Mouse (Mus musculus) layer of hippocampus, adult 2 months (tissue): ENCODE measurements around the gene Gm26938. TPM values are rescaled to one million over a fixed set of nuclear protein-coding genes. Genes with fewer than 3 reads are reported as not detected.

Experiments used
- DNase-seq, 2 experiments: peaks; one replicate each; pipeline ENCODE4 v3.0.0; 2022; ENCODE audit warnings: low spot score in 2 of 2
- H3K27ac ChIP-seq: fragments of 200-600 bp; 2 replicates; pipeline ENCODE4 v1.8.1; 2022
- H3K4me3 ChIP-seq: fragments of 200-600 bp; 2 replicates; pipeline ENCODE4 v1.8.1; 2022; ENCODE audit warnings: mild to moderate bottlenecking
- CTCF ChIP-seq: fragments of 200-600 bp; conservative IDR thresholded peaks from 2 replicates; pipeline ENCODE4 v1.8.1; 2022; ENCODE audit warnings: antibody characterized with exemption, mild to moderate bottlenecking, moderate library complexity
- total RNA-seq, 2 experiments: library from RNA; stranded (reverse); gene quantifications; 2 replicates each; pipeline ENCODE4 v1.2.3; 2021

The Gm26938 gene
- total RNA-seq, 2 experiments from 2014 or later = not detected

- Histone ChIP-seq H3K4me3 (no peak overlapping the region), H3K27ac (no peak overlapping the region)
- TF ChIP-seq CTCF = no peak
- no peak for DNase-seq
Observed at GRCm38 (mm10) chr5:139811677-139812397, 14.4 kb downstream of the Gm26938 start.

GRCm38 (mm10) chr5:139809397-139809796, 16.8 kb downstream of the Gm26938 start:
- no peak for DNase-seq
- peak; percentile 52 for TF ChIP-seq CTCF
- Histone ChIP-seq H3K4me3 (no peak overlapping the region), H3K27ac (no peak overlapping the region)

- no peak overlapping the region for H3K27ac ChIP-seq
- no peak overlapping the region for H3K4me3 ChIP-seq
- no peak for DNase-seq
- no peak for TF ChIP-seq CTCF
Observed at GRCm38 (mm10) chr5:139805924-139806323, 20.3 kb downstream of the Gm26938 start.

GRCm38 (mm10) chr5:139804573-139805111, 21.6 kb downstream of the Gm26938 start:
- no peak overlapping the region for H3K4me3 ChIP-seq
- no peak for TF ChIP-seq CTCF
- H3K27ac ChIP-seq = no peak overlapping the region
- DNase-seq = no peak

- Histone ChIP-seq H3K27ac (no peak overlapping the region), H3K4me3 (no peak overlapping the region)
- TF ChIP-seq CTCF = no peak
- DNase-seq = no peak
Observed at GRCm38 (mm10) chr5:139804107-139804551, 22.1 kb downstream of the Gm26938 start.

GRCm38 (mm10) chr5:139803601-139804102, 22.6 kb downstream of the Gm26938 start:
- Histone ChIP-seq H3K4me3 (no peak overlapping the region), H3K27ac (no peak overlapping the region)
- DNase-seq = no peak
- TF ChIP-seq CTCF = peak; percentile 58

GRCm38 (mm10) chr5:139803165-139803564, 23.0 kb downstream of the Gm26938 start:
- DNase-seq = no peak
- TF ChIP-seq CTCF = no peak
- no peak overlapping the region for H3K27ac ChIP-seq
- no peak overlapping the region for H3K4me3 ChIP-seq

GRCm38 (mm10) chr5:139801880-139802279, 24.3 kb downstream of the Gm26938 start:
- no peak for DNase-seq
- TF ChIP-seq CTCF = no peak
- no peak overlapping the region for H3K4me3 ChIP-seq

GRCm38 (mm10) chr5:139801231-139801630, 25.0 kb downstream of the Gm26938 start:
- TF ChIP-seq CTCF = no peak
- Histone ChIP-seq H3K4me3 (no peak overlapping the region), H3K27ac (no peak overlapping the region)
- no peak for DNase-seq

More at GRCm38 (mm10) chr5:139801880-139802279, 24.3 kb downstream of the Gm26938 start:
- H3K27ac ChIP-seq = no peak overlapping the region

- Histone ChIP-seq H3K27ac (no peak overlapping the region), H3K4me3 (no peak overlapping the region)
- no peak for DNase-seq
- TF ChIP-seq CTCF = no peak
Observed at GRCm38 (mm10) chr5:139799801-139800590, 26.2 kb downstream of the Gm26938 start.

- TF ChIP-seq CTCF = no peak
- no peak for DNase-seq
- Histone ChIP-seq H3K27ac (no peak overlapping the region), H3K4me3 (no peak overlapping the region)
Observed at GRCm38 (mm10) chr5:139799041-139799440, 27.2 kb downstream of the Gm26938 start.

- no peak for TF ChIP-seq CTCF
- Histone ChIP-seq H3K27ac (peak overlapping the region; percentile 86), H3K4me3 (peak overlapping the region; percentile 45)
- DNase-seq = no peak
Observed at GRCm38 (mm10) chr5:139798168-139798900, 27.9 kb downstream of the Gm26938 start.
